Mouse (Mus musculus): ENCODE measurements around the gene Wbp2nl. TPM values are rescaled to one million over a fixed set of nuclear protein-coding genes. Genes with fewer than 3 reads are reported as not detected.
"Not testable (repeated sequence)": the region's sequence is repeated elsewhere in the genome, so short reads cannot be mapped to it uniquely, and the experiment has no call there.

Gene Wbp2nl
- total RNA-seq, 1 experiment from 2014 or later = not detected

DNA sequence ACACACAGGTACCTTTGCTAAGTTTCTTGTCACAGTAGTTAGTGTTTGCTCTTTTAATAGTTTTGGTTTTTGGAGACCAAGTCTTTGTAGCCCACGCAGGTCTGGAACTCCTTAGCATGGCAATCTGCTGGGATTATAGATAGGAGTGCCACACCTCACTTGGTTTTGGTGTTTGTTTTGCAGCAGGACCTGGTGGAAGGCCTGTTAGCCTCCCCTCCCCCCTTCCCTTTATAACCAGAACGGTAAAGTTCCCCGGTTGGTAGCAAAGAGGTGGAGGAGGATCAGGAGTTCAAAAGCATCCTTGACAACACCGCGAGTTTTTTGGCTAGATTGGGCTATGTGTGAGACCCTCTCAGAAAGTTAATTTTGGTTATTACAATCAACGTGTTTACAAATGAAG, 46.2 kb downstream of the Wbp2nl start:
- ATAC-seq (replicated peaks; ENCODE audit: insufficient number of reproducible peaks, low FRiP score, low TSS enrichment, poor library complexity, severe bottlenecking) = no peak

DNA sequence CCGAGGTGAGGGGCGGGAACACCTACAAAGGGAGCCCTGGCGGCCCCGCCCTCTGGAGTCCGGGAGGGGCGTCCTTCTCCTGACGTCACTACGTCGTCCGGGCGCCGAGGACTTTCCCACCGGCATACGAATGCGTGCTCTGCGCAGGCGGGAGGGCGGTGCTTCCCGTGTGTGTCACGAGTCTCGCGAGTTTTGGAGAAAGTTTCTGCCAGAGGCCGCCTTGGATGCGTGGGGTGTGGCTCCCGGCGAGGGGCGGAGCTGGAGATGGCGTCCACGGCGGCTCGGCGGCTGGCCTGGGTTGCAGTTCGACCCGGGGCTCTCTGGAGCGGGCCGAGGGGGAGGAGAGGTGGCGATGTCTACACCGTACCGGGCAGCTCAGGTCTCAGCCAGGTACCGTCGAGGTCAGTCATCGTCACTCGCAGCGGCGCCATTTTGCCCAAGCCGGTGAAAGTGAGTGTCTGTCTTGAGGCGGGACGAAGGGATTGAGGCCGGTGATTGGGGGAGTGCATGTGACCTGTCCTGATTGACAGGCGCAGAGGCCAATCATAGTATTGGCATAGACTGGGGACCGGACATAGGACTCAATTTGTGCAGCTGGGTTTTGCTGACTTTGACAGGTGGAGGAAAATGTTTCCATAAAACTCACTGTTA, 47.2 kb downstream of the Wbp2nl start:
- ATAC-seq (replicated peaks; ENCODE audit: insufficient number of reproducible peaks, low FRiP score, low TSS enrichment, poor library complexity, severe bottlenecking) = peak; percentile 77

DNA sequence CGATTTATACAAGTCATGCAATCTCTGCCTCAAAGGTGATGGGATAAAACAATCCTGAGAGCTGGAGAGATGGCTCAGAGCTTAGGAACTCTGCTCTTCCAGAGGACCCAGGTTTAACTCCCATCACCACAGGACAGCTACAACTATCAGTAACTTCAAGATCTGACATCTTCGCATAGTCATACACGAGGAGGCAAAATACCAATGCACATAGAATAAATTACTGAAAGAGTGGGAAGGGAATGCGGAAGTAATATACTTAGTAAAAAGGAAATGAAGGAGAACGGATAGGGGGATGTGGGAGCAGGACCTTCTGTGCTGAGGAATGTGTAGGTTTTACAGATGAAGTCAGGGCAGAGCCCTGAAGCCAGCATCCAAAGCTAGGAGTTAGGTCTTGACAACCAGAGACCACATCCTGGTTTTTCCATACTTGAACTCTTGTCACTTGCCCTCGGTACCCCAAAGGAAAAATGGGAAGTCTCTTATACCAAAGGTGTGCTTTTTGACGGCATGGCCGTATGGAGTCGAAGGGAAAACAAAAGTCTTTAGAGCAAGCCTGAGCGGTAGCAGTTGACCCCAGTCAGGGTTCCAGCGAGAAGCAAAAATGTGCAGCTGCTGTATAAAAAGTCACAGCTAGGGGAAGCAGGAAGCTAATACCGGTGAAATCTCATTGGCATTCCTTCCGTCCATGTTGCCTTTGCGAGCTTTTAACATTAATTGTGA, 48.0 kb downstream of the Wbp2nl start:
- no peak for ATAC-seq (replicated peaks; ENCODE audit: insufficient number of reproducible peaks, low FRiP score, low TSS enrichment, poor library complexity, severe bottlenecking)

DNA sequence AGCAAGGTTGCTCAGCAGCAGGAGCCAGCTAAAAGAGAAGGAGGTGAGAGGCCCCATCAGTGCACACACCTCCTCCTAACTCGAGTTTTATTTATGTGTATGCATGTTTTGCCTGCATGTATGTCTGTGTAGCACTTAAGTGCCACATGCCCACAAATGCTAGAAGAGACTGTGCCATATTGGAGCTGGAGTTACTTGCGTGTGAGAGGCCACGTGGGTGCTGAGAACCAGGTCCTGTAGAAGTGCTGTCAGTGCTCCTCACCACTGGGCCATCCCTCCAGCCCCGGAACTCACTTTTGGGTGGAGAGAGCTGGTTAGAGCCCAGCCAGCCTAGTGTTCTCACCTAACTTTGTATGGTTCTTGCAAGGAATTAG, 48.5 kb downstream of the Wbp2nl start:
- no peak for ATAC-seq (replicated peaks; ENCODE audit: insufficient number of reproducible peaks, low FRiP score, low TSS enrichment, poor library complexity, severe bottlenecking)

DNA sequence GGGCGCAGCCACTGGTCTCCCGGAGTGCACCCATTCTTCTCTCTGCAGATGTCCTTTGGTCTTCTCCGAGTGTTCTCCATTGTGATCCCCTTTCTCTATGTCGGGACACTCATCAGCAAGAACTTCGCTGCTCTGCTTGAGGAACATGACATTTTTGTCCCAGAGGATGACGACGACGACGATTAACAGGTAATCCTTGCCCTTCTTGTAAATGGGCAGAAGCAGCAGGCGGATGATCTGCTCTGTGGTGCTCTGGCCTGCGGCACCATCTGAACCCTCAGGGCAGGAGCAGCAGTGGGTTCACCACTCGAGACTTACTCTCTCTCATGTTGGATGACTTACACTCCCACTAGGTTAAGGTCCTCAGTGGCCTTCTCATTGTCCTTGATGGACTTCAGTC, 49.1 kb downstream of the Wbp2nl start:
- ATAC-seq (replicated peaks; ENCODE audit: insufficient number of reproducible peaks, low FRiP score, low TSS enrichment, poor library complexity, severe bottlenecking) = no peak

DNA sequence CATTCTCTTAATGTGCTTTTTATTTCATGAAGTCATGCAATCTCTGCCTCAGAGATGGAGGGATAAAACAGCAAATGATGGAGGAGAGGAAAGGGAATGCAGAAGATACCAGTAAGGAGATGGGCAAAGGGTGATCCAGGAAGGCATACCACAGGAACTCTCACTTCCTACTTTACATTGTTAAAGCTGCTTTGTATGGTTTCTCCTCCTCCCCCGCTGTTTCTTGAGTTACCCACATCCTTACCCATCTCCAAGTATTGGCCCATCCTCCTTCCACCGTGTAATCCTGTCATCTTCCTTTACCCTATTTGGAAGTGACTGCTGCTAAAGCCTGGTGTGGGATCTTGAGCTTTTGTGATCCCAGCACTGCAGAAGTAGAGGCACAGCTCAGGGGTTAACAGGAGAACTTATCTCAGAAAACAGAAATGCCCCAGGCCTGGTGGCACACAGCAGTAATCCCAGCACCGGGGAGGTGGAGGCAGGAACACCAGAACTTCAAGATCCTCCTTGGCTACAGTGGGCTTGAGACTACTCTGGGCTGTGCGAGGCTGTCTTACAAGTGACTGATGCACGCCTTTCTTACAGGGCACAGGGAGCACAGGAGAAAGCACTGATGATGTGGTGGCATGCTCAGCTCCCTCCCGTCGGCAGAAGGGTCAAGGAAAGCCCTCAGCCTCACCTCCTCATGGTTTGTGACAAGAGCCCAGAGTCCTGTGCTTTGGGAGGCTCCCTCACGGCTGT, 49.7 kb downstream of the Wbp2nl start:
- ATAC-seq (replicated peaks; ENCODE audit: insufficient number of reproducible peaks, low FRiP score, low TSS enrichment, poor library complexity, severe bottlenecking) = no peak

DNA sequence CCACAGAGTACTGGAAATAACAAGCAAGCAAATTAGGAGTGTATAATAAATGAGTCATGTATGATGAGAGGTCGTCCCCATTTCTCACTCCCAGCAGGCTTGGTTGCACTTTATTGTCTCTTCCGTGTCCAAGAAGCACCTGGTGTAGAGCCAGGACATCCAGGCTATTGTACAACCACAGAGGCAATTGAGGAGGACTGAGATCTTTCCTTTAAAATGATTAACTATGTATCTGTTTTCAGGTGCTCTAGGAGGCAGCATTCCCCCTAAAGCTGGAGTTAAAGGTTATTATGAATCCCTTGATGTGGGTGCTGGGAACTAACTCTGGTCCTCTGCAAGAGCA, 50.2 kb downstream of the Wbp2nl start:
- no peak for ATAC-seq (replicated peaks; ENCODE audit: insufficient number of reproducible peaks, low FRiP score, low TSS enrichment, poor library complexity, severe bottlenecking)

DNA sequence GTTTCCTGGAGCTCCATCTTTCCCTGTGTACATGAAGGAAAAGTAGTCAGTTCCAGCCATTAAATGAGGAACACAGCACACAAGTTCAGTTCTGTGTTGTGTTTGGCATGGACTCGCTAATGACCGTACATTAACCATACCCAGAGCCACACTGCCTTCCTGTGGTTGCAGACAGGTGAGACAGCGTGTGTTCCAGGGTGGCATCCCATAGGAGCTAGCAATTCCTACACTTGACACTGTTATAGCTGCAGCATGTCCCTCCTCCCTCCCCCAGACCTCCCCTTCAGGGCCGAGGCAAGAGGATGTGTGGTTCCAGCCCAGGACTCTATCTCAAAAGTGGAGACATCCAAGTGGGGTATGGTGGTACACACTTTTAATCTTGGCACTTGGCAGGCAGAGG, 51.6 kb downstream of the Wbp2nl start:
- no peak for ATAC-seq (replicated peaks; ENCODE audit: insufficient number of reproducible peaks, low FRiP score, low TSS enrichment, poor library complexity, severe bottlenecking)

DNA sequence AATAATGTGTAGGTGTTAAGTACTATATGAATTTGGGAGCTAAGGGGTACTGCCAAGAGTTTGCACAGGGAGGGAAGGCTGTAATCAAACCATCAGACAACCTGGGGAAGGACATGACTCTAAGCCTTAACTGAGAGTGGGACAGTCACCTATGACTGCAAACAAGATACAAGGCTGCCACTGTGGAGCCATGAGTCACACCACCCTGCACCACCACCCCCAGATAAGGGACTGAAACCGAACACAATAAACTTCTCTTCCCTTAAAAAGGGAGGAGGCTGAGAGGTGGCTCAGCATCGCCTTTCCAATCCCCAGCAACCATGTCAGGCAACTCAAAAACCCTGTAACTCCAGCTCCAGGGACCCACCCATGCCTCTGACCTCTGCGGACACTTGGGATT, 52.7 kb downstream of the Wbp2nl start:
- ATAC-seq (replicated peaks; ENCODE audit: insufficient number of reproducible peaks, low FRiP score, low TSS enrichment, poor library complexity, severe bottlenecking) = no peak

DNA sequence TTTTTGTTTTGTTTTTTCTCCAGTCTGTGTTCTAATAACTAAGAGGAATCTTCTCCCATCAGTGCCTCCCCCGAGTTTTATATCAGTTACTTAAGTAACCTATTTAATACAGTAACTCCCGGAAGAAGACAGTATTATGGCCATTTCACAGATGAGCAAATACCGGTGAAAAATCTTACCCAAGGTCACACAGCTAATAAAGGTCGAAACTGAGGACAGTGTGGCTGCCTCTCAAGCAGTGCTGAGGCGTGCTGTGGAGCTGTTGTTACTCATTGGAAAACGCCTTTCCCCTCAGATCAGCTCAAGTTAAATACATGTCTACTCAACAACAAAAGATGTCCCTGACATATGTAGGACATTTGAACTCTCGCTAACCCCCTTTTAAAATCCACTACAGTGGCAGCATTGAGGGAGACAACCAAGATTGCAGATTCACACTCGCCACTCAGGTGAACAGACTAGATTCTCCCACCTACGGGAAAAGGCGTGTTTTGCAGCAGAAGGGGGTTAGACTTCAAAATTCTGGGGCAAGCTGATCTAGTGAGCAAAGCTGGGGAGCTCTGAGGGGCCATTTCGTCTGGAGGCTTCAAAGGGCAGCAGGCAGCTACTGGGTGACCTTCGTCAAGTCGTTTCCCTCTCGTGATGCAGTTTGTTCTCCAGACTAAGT, 54.5 kb downstream of the Wbp2nl start:
- ATAC-seq (replicated peaks; ENCODE audit: insufficient number of reproducible peaks, low FRiP score, low TSS enrichment, poor library complexity, severe bottlenecking) = no peak

DNA sequence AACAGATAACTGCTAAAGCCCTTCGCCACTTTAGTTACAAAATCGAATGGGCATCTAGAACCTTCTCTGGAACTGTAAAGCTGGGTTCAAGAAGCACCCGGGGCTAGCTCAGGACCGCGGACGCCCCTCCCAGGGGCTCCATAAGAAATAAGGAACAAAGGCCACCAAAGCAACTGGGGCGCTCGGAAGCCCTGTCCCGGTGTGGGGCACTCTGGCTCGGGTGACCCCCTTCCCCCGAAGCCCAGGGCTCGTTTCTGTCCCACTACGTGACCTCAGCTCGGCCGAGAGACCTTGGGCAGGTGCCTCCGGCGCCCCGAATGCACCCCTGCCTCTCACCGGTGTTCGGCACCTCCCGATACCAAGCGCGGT, 55.0 kb downstream of the Wbp2nl start:
- peak; percentile 1; the same call in 1 of the 2 replicates for ATAC-seq (replicated peaks; ENCODE audit: insufficient number of reproducible peaks, low FRiP score, low TSS enrichment, poor library complexity, severe bottlenecking)

DNA sequence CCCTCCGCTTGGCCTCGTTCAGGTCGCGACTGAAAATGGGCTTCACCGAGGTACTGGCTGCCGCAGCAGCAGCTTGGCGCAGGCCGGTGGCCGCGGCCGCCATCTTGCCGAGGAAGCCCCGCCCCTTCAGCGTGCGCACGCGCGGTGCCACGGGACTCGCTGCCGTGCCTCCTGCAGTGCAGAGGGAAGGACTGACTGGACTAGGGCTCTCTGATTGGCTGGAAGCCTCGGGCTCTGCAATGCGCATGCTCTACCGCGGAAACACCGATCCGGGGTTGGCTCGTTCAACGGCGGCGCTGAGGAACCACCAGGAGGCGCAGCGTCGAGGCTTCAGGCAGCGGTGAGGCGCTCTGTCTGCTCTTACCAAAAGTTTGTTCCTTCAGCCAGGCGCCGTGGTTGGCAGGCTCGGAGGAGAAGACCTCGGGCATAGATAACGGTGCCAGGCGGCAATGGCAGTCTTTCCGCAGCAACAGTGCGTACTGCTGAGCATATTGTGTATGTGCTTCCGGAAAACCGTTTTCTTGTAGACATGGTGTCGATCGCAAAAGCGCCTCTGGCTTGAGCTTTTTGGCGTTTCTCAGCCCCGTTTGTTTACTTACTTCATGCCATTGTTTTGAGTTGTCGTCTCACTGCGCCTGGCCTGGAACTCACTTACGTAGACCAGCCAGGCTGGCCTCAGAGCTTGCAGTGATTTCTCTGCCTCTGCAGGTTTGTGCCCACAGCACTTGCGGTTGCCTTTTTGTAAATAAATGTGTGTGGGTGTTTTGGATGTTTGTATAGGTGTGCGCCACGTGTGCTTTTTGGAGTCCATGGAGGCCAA, 55.6 kb downstream of the Wbp2nl start, which contains the start of gene Ndufa6:
Gene Ndufa6 (minus strand): TSS at position 197 of the 820 bp plus-strand sequence.
- ATAC-seq (replicated peaks; ENCODE audit: insufficient number of reproducible peaks, low FRiP score, low TSS enrichment, poor library complexity, severe bottlenecking) = peak; percentile 93

DNA sequence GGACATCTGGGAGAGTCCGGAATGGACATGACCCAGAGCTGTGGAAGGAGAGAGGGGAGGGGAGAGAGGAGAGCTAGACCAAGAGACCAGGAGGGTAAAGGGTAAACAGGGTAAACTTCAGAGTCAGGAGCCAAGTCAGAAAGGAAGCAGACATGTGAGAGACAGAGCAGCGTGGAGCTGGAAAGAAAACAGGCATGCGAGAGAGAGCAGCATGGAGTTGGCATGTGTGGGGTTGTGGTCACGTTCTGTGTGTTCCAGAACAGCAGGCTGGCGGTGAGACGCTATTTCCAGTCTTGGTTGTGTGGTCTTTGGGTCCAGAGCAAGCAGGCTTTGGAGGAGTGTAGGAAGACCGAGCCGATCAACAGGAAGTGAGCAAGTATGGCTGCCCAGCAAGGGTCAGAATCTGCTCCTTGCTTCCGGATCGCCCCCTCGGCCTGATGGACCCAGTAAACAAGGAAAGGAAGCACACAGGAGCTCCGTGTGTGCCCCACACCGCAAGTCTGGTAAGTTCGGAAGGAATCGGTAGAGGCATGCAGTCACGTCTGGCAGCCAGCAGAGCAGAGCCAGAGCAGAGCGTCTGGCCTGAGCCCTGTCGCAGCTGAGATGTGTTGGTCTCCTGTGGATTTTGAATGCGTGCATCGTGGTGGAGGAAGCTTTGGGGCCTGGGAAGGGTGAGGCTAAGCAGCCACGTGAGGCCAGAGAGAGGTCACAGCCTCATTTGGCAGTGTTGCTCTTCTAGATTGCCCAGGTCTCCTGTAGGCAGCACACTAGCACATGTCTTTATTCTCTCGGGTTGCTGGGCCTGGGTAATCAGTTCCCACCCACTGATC, 59.9 kb downstream of the Wbp2nl start:
- ATAC-seq (replicated peaks; ENCODE audit: insufficient number of reproducible peaks, low FRiP score, low TSS enrichment, poor library complexity, severe bottlenecking) = no peak

DNA sequence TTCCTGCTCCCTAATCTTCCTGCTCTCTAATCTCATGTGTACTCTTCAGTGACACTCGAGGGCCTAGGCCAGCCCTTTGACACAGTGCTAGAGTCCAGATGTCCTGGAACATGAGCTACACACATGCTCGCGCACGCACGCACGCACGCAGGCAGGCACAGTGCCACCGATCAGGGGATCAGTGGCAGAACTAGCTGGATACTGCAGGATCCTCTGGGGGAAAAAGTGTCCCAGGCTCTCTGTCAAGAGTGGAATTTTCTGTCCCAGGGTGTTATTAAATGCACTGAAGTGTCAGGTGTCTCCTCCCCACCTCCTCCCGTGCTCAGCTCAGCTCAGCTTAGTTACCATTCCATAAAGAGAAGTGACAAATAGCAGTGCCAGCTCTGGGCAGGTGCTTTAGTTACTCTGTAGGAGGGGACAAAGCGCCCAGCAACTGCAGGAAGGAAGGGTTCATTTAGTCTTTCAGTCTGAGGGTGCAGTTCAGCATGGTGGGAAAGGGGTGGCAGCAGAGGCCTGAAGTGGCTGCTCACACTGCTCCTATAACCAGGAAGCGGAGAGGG, 62.8 kb downstream of the Wbp2nl start:
- no peak for ATAC-seq (replicated peaks; ENCODE audit: insufficient number of reproducible peaks, low FRiP score, low TSS enrichment, poor library complexity, severe bottlenecking)

DNA sequence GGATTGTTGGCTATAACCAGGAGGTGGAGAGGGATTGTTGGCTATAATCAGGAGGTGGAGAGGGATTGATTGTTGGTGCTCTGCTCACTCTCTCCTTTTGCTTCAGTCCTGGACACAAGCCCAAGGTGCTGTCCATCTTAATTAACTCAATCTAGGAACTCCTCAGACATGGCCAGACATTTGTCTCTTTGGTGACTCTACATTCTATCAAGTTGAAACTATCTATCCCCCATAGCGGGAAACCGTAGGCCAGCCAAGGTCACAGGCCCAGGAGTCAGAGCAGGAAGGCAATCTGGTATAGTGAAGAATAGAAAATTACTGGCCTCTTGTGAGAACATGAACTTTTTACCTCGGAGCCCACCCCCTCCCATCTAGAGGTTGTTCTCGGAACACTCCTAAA, 63.5 kb downstream of the Wbp2nl start:
- ATAC-seq (replicated peaks; ENCODE audit: insufficient number of reproducible peaks, low FRiP score, low TSS enrichment, poor library complexity, severe bottlenecking) = no peak

DNA sequence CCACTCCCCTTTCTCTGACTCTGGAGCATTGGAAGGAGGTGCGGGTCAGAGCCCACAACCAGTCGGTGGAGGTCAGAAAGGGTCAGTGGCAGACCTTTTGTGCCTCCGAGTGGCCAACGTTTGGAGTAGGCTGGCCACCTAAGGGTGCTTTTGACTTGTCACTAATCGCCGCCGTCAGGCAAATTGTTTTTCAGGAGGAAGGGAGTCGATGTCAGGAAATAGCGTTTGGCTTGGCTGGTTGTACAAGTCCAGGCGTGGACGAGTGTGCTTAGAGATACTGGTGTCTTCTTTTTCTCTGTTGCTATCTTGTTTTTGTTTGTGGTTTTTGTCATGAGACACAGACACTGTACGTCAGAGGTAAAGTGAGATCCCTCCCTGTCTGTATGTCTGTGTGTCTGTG, 65.0 kb downstream of the Wbp2nl start:
- ATAC-seq (replicated peaks; ENCODE audit: insufficient number of reproducible peaks, low FRiP score, low TSS enrichment, poor library complexity, severe bottlenecking) = not testable (repeated sequence)

Measured in monocyte, adult 5-6 weeks (primary cell).